Mouse (Mus musculus) E14TG2a.4 (cell line): ENCODE measurements at regions not wholly inside any gene's neighbourhood (a gene's known extent, or its start where the extent isn't known, plus 50 kb on each side); places are given as distances from the start of the nearest gene placed in this dataset.
"Not testable (repeated sequence)": the region's sequence is repeated elsewhere in the genome, so short reads cannot be mapped to it uniquely, and the experiment has no call there.

Experiments
- CTCF ChIP-seq: conservative IDR thresholded peaks from 2 replicates; pipeline ENCODE4 v1.5.1; 2014; ENCODE audit warnings: low read length
- NANOG ChIP-seq: IDR thresholded peaks from 2 replicates; pipeline ENCODE4 v1.6.1; 2014; ENCODE audit warnings: borderline replicate concordance, low read length, mixed read lengths
- POU5F1 ChIP-seq: IDR thresholded peaks from 2 replicates; pipeline ENCODE4 v1.6.1; 2014; ENCODE audit warnings: low read length, borderline replicate concordance

GRCm38 (mm10) chr2:10667915-10668314, 297.6 kb downstream of the Sfmbt2 start:
- not testable (repeated sequence) for TF ChIP-seq CTCF, POU5F1
- peak; percentile 82 for TF ChIP-seq NANOG
